Mouse (Mus musculus) limb, embryonic 14.5 days (tissue): ENCODE measurements around the gene Dqx1. TPM values are rescaled to one million over a fixed set of nuclear protein-coding genes. Genes with fewer than 3 reads are reported as not detected.

Experiments
- ATAC-seq: fragments of 200-750 bp; cut with Nextera tagmentation; 2 replicates; pipeline ENCODE4 v1.8.0; 2017; ENCODE audit warnings: low read depth, moderate number of reproducible peaks, moderate TSS enrichment; ENCODE audit not compliant: low FRiP score
- DNase-seq: peaks from one replicate; pipeline ENCODE4 v3.0.0-alpha.2; 2015; ENCODE audit warnings: low spot score
- H3K27ac ChIP-seq: fragments of 300-500 bp; sonication (generic); replicated peaks from 2 replicates; pipeline ENCODE4 v1.5.1; 2014; ENCODE audit warnings: low read depth, mild to moderate bottlenecking, low read length, moderate library complexity, mixed read lengths
- H3K27me3 ChIP-seq: fragments of 300-500 bp; sonication (generic); 2 replicates; pipeline ENCODE4 v1.6.1; 2014; ENCODE audit warnings: low read length, mixed read lengths; ENCODE audit not compliant: control insufficient read depth, insufficient read depth
- H3K36me3 ChIP-seq: fragments of 300-500 bp; sonication (generic); 2 replicates; pipeline ENCODE4 v1.6.1; 2014; ENCODE audit warnings: mild to moderate bottlenecking, low read length, moderate library complexity, mixed read lengths; ENCODE audit not compliant: control insufficient read depth, insufficient read depth
- H3K4me1 ChIP-seq: fragments of 300-500 bp; sonication (generic); 2 replicates; pipeline ENCODE4 v1.6.1; 2014; ENCODE audit warnings: antibody characterized with exemption, low read length, mixed read lengths; ENCODE audit not compliant: control insufficient read depth, insufficient read depth
- H3K4me2 ChIP-seq: fragments of 300-500 bp; sonication (generic); replicated peaks from 2 replicates; pipeline ENCODE4 v1.6.1; 2014; ENCODE audit warnings: low read depth, mild to moderate bottlenecking, low read length, moderate library complexity; ENCODE audit not compliant: severe bottlenecking
- H3K4me3 ChIP-seq: fragments of 300-500 bp; sonication (generic); replicated peaks from 2 replicates; pipeline ENCODE4 v1.5.1; 2014; ENCODE audit warnings: low read length
- H3K9ac ChIP-seq: fragments of 300-500 bp; sonication (generic); 2 replicates; pipeline ENCODE4 v1.6.1; 2014; ENCODE audit warnings: mild to moderate bottlenecking, low read depth, low read length, moderate library complexity; ENCODE audit not compliant: severe bottlenecking
- H3K9me3 ChIP-seq: fragments of 300-500 bp; sonication (generic); 2 replicates; pipeline ENCODE4 v1.6.1; 2016; ENCODE audit warnings: low read length; ENCODE audit not compliant: control insufficient read depth
- POLR2A ChIP-seq: fragments of 200-500 bp; IDR thresholded peaks from 2 replicates; pipeline ENCODE4 v1.8.0; 2012; ENCODE audit warnings: inconsistent platforms, mild to moderate bottlenecking, moderate library complexity, borderline replicate concordance; ENCODE audit not compliant: insufficient read depth, insufficient read length; ENCODE audit errors: extremely low read depth
- WGBS: fragments of 180-500 bp; shearing (Covaris S2); extraction: QIAGEN DNeasy Blood & Tissue Kit; methylation state at CpG from one replicate; pipeline ENCODE4 v1.1.7; 2014; 5-methylcytosine and 5-hydroxymethylcytosine counted together
- polyA plus RNA-seq, 2 experiments: library from polyadenylated mRNA; depleted of rRNA in 1 of 2; stranded (reverse) in 1 of 2; unstranded in 1 of 2; fragments of >200 nt; fragmentation: Nextera tagmentation in 1 of 2; extraction: Ambion mirVana in 1 of 2; gene quantifications; 2 replicates each; pipeline versions ENCODE4 v1.2.1 to v1.2.3; 2012 to 2014

Dqx1 gene
- polyA plus RNA-seq, 2 experiments: 0.37 to 1.9 TPM

GRCm38 (mm10) chr6:83086121-83087035 is 28.7 kb downstream of the Dqx1 start, which contains the start of gene Lbx2:
TSS of gene Lbx2 (plus strand) at chr6:83086367.
- peak within 1 kb of the TSS; percentile 9; the same call in 1 of the 2 replicates for H3K9ac ChIP-seq
- 4% methylated on average over 42 of the region's 42 CpGs for WGBS
- DNase-seq: no peak

GRCm38 (mm10) chr6:83087205-83087925 is 29.7 kb downstream of the Dqx1 start:
- peaks cover 60% of the 10 kb centered on the region for H3K27me3 ChIP-seq
- H3K9ac ChIP-seq: peak overlapping the region; percentile 9; the same call in 1 of the 2 replicates
- 1% methylated on average over 47 of the region's 47 CpGs for WGBS
- H3K4me3 ChIP-seq: peak overlapping the region; percentile 11
- ATAC-seq (no peak), DNase-seq (no peak)
- H3K4me2 ChIP-seq: peak overlapping the region; percentile 25
- no peak overlapping the region for H3K27ac ChIP-seq
- H3K36me3 ChIP-seq: no peaks in the 10 kb centered on the region; the same call in 1 of the 2 replicates
- no peaks in the 10 kb centered on the region for H3K9me3 ChIP-seq
- no peak for TF ChIP-seq POLR2A
- peaks cover 8% of the 10 kb centered on the region; the same call in 1 of the 2 replicates for H3K4me1 ChIP-seq

More at GRCm38 (mm10) chr6:83086121-83087035, 28.7 kb downstream of the Dqx1 start, which contains the start of gene Lbx2:
- ATAC-seq: no peak
- TF ChIP-seq POLR2A: no peak
- peak within 1 kb of the TSS; percentile 29 for H3K4me3 ChIP-seq
- peaks cover 60% of the 10 kb centered on the region for H3K27me3 ChIP-seq
- H3K4me2 ChIP-seq: peak within 1 kb of the TSS; percentile 49
- H3K36me3 ChIP-seq: peaks cover 7% of the 10 kb centered on the region; the same call in 1 of the 2 replicates
- H3K27ac ChIP-seq: no peak within 1 kb of the TSS
- peaks cover 8% of the 10 kb centered on the region; the same call in 1 of the 2 replicates for H3K4me1 ChIP-seq
- no peaks in the 10 kb centered on the region for H3K9me3 ChIP-seq

GRCm38 (mm10) chr6:83087926-83088260 is 30.2 kb downstream of the Dqx1 start:
- WGBS: 10% methylated on average over 9 of the region's 9 CpGs
- DNase-seq: no peak
- peak overlapping the region; percentile 11 for H3K4me3 ChIP-seq
- no peaks in the 10 kb centered on the region for H3K36me3 ChIP-seq
- ATAC-seq: no peak
- peaks cover 60% of the 10 kb centered on the region for H3K27me3 ChIP-seq
- H3K4me2 ChIP-seq: peak overlapping the region; percentile 25; the same call in 1 of the 2 replicates
- no peak overlapping the region for H3K27ac ChIP-seq
- TF ChIP-seq POLR2A: no peak
- H3K9me3 ChIP-seq: no peaks in the 10 kb centered on the region
- H3K9ac ChIP-seq: no peak overlapping the region; the same call in 1 of the 2 replicates
- H3K4me1 ChIP-seq: peaks cover 8% of the 10 kb centered on the region; the same call in 1 of the 2 replicates

- H3K4me2 ChIP-seq: no peak overlapping the region
- no peak overlapping the region for H3K9ac ChIP-seq
- no peaks in the 10 kb centered on the region for H3K4me1 ChIP-seq
- H3K36me3 ChIP-seq: no peaks in the 10 kb centered on the region
- no peaks in the 10 kb centered on the region for H3K9me3 ChIP-seq
- 43% methylated on average over 6 of the region's 6 CpGs for WGBS
- H3K4me3 ChIP-seq: no peak overlapping the region
- peaks cover 17% of the 10 kb centered on the region for H3K27me3 ChIP-seq
- TF ChIP-seq POLR2A: no peak
- ATAC-seq (no peak), DNase-seq (no peak)
- no peak overlapping the region for H3K27ac ChIP-seq
Measured at GRCm38 (mm10) chr6:83092416-83093127, 34.9 kb downstream of the Dqx1 start.

- H3K36me3 ChIP-seq: no peaks in the 10 kb centered on the region
- H3K9me3 ChIP-seq: no peaks in the 10 kb centered on the region
- no peak overlapping the region for H3K27ac ChIP-seq
- H3K27me3 ChIP-seq: no peaks in the 10 kb centered on the region
- no peak for ATAC-seq
- no peak overlapping the region for H3K4me2 ChIP-seq
- no peak overlapping the region for H3K9ac ChIP-seq
- no peak overlapping the region for H3K4me3 ChIP-seq
- no peak for TF ChIP-seq POLR2A
- no peak for DNase-seq
- WGBS: 44% methylated on average over 6 of the region's 6 CpGs
- no peaks in the 10 kb centered on the region for H3K4me1 ChIP-seq
Measured at GRCm38 (mm10) chr6:83095968-83096367, 38.3 kb downstream of the Dqx1 start.
